Mouse (Mus musculus): Measurements from ENCODE around the gene Kpna4. TPM values are rescaled to one million over a fixed set of nuclear protein-coding genes. Genes with fewer than 3 reads are reported as not detected.

Kpna4 gene
- total and polyA plus RNA-seq, 3 experiments = 19.4 to 50.5 (median 38.5) TPM

DNA sequence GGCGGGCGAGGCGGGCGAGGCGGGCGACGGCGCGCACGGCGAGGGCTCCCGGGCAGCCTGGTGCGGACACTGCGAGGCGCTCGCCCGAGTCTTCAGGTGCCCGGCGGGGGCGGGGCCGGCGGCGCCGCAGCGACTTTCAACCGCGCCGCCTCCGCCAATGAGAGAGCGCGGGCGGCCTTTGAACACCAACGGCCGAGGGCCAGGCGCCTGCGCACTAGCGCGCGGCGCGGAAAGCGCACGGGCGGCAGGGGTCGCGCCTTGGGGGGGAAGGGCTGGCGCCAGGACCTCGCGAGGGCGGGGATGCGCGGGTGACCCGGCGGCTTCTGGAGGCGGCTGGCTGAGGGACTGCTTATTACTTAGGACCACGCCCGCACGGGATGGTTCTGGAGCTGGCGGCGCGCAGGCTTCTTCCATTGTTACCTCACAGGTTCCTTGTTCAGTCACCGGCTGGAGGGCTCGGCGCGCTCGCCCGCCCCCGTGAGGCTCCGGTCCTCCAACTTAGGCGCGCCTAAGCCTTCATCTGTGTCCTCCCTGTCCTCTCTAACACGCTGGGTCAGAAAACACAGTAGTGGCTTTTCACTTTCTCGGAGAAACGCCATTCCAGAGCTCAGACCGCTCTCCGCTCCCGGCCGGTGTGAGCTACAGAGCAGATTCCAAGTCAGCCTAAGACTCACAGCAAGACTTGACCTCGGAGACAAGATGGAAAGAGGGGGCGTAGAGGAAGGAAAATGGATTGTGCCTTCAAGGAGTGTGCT, 82.1 kb downstream of the Kpna4 start, which contains the start of gene Trim59:
Trim59 (minus strand) TSS at position 111 of the 755 bp plus-strand sequence.
- Histone ChIP-seq H3K4me3 (ENCODE audit: control insufficient read depth in 1 of 2, insufficient read depth in 1 of 2, low read depth in 2 of 2, low read length in 2 of 2) (peak within 1 kb of the TSS; percentile 94 to 97), H3K27me3 (ENCODE audit: control insufficient read depth in 1 of 2, insufficient read depth in 2 of 2, low read length in 2 of 2) (no peaks in the 10 kb centered on the region), H3K27ac (ENCODE audit: control insufficient read depth, low read depth, low read length) (peak within 1 kb of the TSS; percentile 82), H3K9me3 (replicated peaks; ENCODE audit: insufficient read depth, low read length) (no peaks in the 10 kb centered on the region), H3K36me3 (ENCODE audit: control insufficient read depth in 1 of 2, insufficient read depth in 2 of 2, low read length in 2 of 2) (peaks cover 24 to 30% of the 10 kb centered on the region in 2 experiments), H3K4me1 (ENCODE audit: control insufficient read depth in 1 of 2, insufficient read depth in 2 of 2, low read length in 2 of 2) (peaks cover 8 to 17% of the 10 kb centered on the region in 2 experiments), H3K9ac (ENCODE audit: control insufficient read depth, low read depth, low read length, poor library complexity, severe bottlenecking) (peak within 1 kb of the TSS; percentile 97), H3K79me2 (ENCODE audit: control insufficient read depth, insufficient read depth, low read length, poor library complexity) (peaks cover 34% of the 10 kb centered on the region)
- DNase-seq (ENCODE audit: low read depth, low spot score) = peak; percentile 93
- peak; percentile 87 for TF ChIP-seq NRF1 (IDR thresholded peaks at IDR 0.05; ENCODE audit: insufficient read depth, low read depth, low read length, poor library complexity, severe bottlenecking)
- peak; percentile 61 for TF ChIP-seq HCFC1 (IDR thresholded peaks at IDR 0.05; ENCODE audit: low read depth, low read length)
- TF ChIP-seq POLR2AphosphoS5 (IDR thresholded peaks at IDR 0.05; ENCODE audit: borderline replicate concordance, low read depth, low read length) = no peak
- no peak; the same call in 1 of the 2 replicates for TF ChIP-seq TBP (IDR thresholded peaks at IDR 0.05; ENCODE audit: low read depth, low read length)
- peak; percentile 7; the same call in 1 of the 2 replicates for TF ChIP-seq SMC3 (IDR thresholded peaks at IDR 0.05; ENCODE audit: low read depth, low read length)
- peak; percentile 48 to 81; a peak in 3 of 4 replicates for TF ChIP-seq POLR2A (IDR thresholded peaks at IDR 0.05; ENCODE audit: control insufficient read depth in 1 of 2, insufficient read depth in 1 of 2, low read depth in 1 of 2, low read length in 2 of 2, poor library complexity in 1 of 2)
- TF ChIP-seq USF1 (IDR thresholded peaks at IDR 0.05; ENCODE audit: low read depth, low read length) = 0 out of 2 replicates have a peak, but pooled peaks have one; percentile 8
- peak; percentile 70 for TF ChIP-seq NELFE (IDR thresholded peaks at IDR 0.05; ENCODE audit: low read depth, low read length)
- no peak for TF ChIP-seq MYC (IDR thresholded peaks at IDR 0.05; ENCODE audit: low read depth, low read length)
- TF ChIP-seq E2F4 (IDR thresholded peaks at IDR 0.05; ENCODE audit: borderline replicate concordance, low read depth, low read length) = peak; percentile 77; the same call in 1 of the 2 replicates
- no peak for TF ChIP-seq USF2 (IDR thresholded peaks at IDR 0.05; ENCODE audit: borderline replicate concordance in 1 of 2, insufficient read depth in 1 of 2, low read depth in 1 of 2, low read length in 2 of 2)
- TF ChIP-seq UBTF (IDR thresholded peaks at IDR 0.05; ENCODE audit: borderline replicate concordance, insufficient read depth, low read depth, low read length) = 0 out of 2 replicates have a peak, but pooled peaks have one; percentile 65
- no peak for TF ChIP-seq JUND (IDR thresholded peaks at IDR 0.05; ENCODE audit: low read depth, low read length)
- TF ChIP-seq BHLHE40 (IDR thresholded peaks at IDR 0.05; ENCODE audit: borderline replicate concordance, low read depth, low read length) = peak; percentile 45; the same call in 1 of the 2 replicates
- peak; percentile 40; the same call in 1 of the 2 replicates for TF ChIP-seq MAZ (IDR thresholded peaks at IDR 0.05; ENCODE audit: low read depth, low read length)
- peak; percentile 39; the same call in 1 of the 2 replicates for TF ChIP-seq MYB (IDR thresholded peaks at IDR 0.05; ENCODE audit: low read depth, low read length)
- TF ChIP-seq KAT2A (conservative IDR thresholded peaks at IDR 0.05; ENCODE audit: low read depth, low read length) = peak; percentile 33; the same call in 1 of the 2 replicates
- TF ChIP-seq EP300 (IDR thresholded peaks at IDR 0.05; ENCODE audit: low read depth in 1 of 2, low read length in 2 of 2) = peak in 1 of 2 experiments; percentile 36; a peak in 1 of 4 replicates
- TF ChIP-seq ZMIZ1 (IDR thresholded peaks at IDR 0.05; ENCODE audit: low read depth, low read length) = peak; percentile 86
- TF ChIP-seq MXI1 (IDR thresholded peaks at IDR 0.05; ENCODE audit: low read depth, low read length) = peak; percentile 31
- TF ChIP-seq MEF2A (IDR thresholded peaks at IDR 0.05; ENCODE audit: extremely low read depth, insufficient replicate concordance, low read depth, low read length, poor library complexity, severe bottlenecking) = no peak
- 0 out of 2 replicates have a peak, but pooled peaks have one; percentile 30 for TF ChIP-seq ETS1 (IDR thresholded peaks at IDR 0.05; ENCODE audit: low read depth, low read length)
- TF ChIP-seq MAX (IDR thresholded peaks at IDR 0.05; ENCODE audit: low read length) = peak; percentile 34; the same call in 1 of the 2 replicates
- TF ChIP-seq TCF12 (IDR thresholded peaks at IDR 0.05; ENCODE audit: low read depth, low read length) = peak; percentile 67
- TF ChIP-seq MAFK (IDR thresholded peaks at IDR 0.05; ENCODE audit: borderline replicate concordance, low read depth, low read length) = no peak
- no peak for TF ChIP-seq TAL1 (IDR thresholded peaks at IDR 0.05; ENCODE audit: low read length)

All from MEL (cell line).